Mouse (Mus musculus) heart, adult 2 months (tissue): ENCODE results near the gene Cwc27. TPM values are rescaled to one million over a fixed set of nuclear protein-coding genes. Genes with fewer than 3 reads are reported as not detected.

Source experiments
- DNase-seq, 2 experiments: peaks; one replicate each; pipeline ENCODE4 v3.0.0; 2021
- H3K27ac ChIP-seq: fragments of 200-600 bp; 2 replicates; pipeline ENCODE4 v1.8.1; 2022
- H3K27me3 ChIP-seq: fragments of 200-500 bp; 2 replicates; pipeline ENCODE4 v1.6.1; 2012; ENCODE audit warnings: mild to moderate bottlenecking, low read length, inconsistent platforms, mixed read lengths; ENCODE audit not compliant: control insufficient read depth, insufficient read depth
- H3K36me3 ChIP-seq: fragments of 200-500 bp; 2 replicates; pipeline ENCODE4 v1.6.1; 2012; ENCODE audit warnings: low read length, inconsistent platforms; ENCODE audit not compliant: control insufficient read depth, insufficient read depth
- H3K4me1 ChIP-seq: fragments of 200-500 bp; 2 replicates; pipeline ENCODE4 v1.6.1; 2011; ENCODE audit warnings: low read length; ENCODE audit not compliant: control insufficient read depth, insufficient read depth
- H3K4me3 ChIP-seq: fragments of 200-600 bp; 2 replicates; pipeline ENCODE4 v1.8.1; 2022
- H3K79me2 ChIP-seq: fragments of 200-500 bp; replicated peaks from 2 replicates; pipeline ENCODE4 v1.6.1; 2012; ENCODE audit warnings: mild to moderate bottlenecking, inconsistent platforms, low read length, moderate library complexity, mixed read lengths; ENCODE audit not compliant: control insufficient read depth, insufficient read depth
- H3K9ac ChIP-seq: fragments of 200-500 bp; 2 replicates; pipeline ENCODE4 v1.6.1; 2012; ENCODE audit warnings: low read depth, mild to moderate bottlenecking, control low read depth, inconsistent platforms, low read length, mixed read lengths
- CTCF ChIP-seq: fragments of 200-600 bp; IDR thresholded peaks from 2 replicates; pipeline ENCODE4 v1.8.1; 2022; ENCODE audit warnings: antibody characterized with exemption, mild to moderate bottlenecking, moderate library complexity
- EP300 ChIP-seq: fragments of 200-500 bp; IDR thresholded peaks from 2 replicates; pipeline ENCODE4 v1.6.1; 2011; ENCODE audit warnings: low read depth, low read length, control low read depth; ENCODE audit not compliant: insufficient read depth
- POLR2A ChIP-seq: fragments of 200-500 bp; IDR thresholded peaks from 2 replicates; pipeline ENCODE4 v1.6.1; 2011; ENCODE audit warnings: mild to moderate bottlenecking, low read depth, low read length, control low read depth; ENCODE audit not compliant: insufficient read depth
- WGBS: fragments of 180-500 bp; shearing (Covaris S2); methylation state at CpG from one replicate; pipeline ENCODE4 v1.1.7; 2018; 5-methylcytosine and 5-hydroxymethylcytosine counted together
- intact Hi-C: fragments of 180-260 bp; cut with DNase I; formaldehyde crosslinking; loops from one replicate; pipeline ENCODE4 v1.15.1; 2025
- long read RNA-seq: library from polyadenylated mRNA; stranded (forward); transcript quantifications from one replicate; pipeline ENCODE4 v2.0.0, GENCODE M21; 2021
- polyA plus RNA-seq: library from polyadenylated mRNA; depleted of rRNA; stranded (reverse); fragments of >200 nt; gene quantifications from 2 replicates; pipeline ENCODE4 v1.2.3, GENCODE M21; 2012; rRNA removed
- total RNA-seq, 2 experiments: library from RNA; stranded (reverse); gene quantifications; 2 replicates each; pipeline ENCODE4 v1.2.3; 2021

The Cwc27 gene
- total RNA-seq, result 10 to 100 TPM; 13.5 to 15.2 TPM
- 4.5 and 8.3 TPM in 2 replicates for polyA plus RNA-seq
- long read RNA-seq, transcript Cwc27-201 (14 exons, 2,071 nt), result major isoform, 24 of 45 reads
- long read RNA-seq, partial matches to known transcripts, result 14 of 45 reads
- long read RNA-seq, other reads (novel, unspliced or antisense), result 7 of 45 reads

DNA sequence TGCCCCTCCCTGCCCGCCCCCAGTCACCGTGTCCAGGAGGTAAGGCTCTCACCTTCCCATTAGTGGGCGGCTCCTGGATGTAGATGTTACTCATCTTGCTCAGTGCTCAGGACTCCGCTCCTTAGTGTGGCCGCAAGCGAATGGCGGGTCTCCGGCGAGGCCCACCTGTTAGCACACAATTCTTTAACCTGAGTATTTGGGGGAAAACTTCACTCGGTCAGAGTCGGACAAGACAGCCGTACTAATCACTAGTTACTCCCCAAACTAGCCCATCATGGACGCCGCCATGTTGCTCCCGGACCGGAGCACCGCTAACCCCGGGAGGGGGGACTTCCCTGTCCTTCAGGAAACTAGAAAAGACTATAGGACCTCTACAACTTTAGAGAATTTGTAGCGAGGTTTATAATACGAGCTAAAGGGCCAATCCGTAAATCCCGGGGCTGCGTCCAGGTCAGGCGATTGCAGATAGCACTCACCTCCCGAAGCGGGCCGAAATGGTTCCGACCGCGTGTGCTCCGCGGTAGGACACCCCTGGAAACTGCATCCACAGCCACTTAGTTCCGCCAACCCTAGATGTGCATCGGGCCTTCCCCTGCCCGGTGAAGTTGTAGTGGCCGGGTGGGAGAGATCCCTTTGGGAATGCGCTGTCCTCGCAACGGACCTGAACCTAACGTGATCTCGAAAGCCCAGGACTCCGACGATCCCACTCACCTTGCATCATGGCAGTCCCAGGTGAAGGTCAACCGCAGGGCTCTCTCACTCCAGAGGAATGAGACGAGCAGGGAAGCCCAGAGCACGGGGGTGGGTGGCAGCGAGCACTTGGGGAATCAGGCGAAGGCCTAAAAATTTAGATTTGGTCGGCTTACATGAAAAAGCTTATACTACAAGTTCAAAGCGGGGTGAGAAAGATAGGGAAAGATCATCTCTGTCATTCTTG is at the start of gene Cwc27:
Gene Cwc27 (minus strand): TSS at position 508 of the 937 bp plus-strand sequence.
- WGBS, result under 1% methylated on average over 50 of the region's 50 CpGs
- TF ChIP-seq EP300, result peak; percentile 54; the same call in 1 of the 2 replicates
- TF ChIP-seq POLR2A, result peak; percentile 67
- TF ChIP-seq CTCF, result no peak
- intact Hi-C loops, result loop anchor here (5.0 kb wide), 1 partner anchor 230 kb away; no protein-coding TSS in a partner anchor
- H3K4me3 ChIP-seq, result peak within 1 kb of the TSS; percentile 95
- peaks cover 2% of the 10 kb centered on the region; the same call in 1 of the 2 replicates for H3K36me3 ChIP-seq
- H3K27ac ChIP-seq, result peak within 1 kb of the TSS; percentile 100
- H3K79me2 ChIP-seq, result peaks cover 1% of the 10 kb centered on the region
- DNase-seq, result peak; percentile 86 to 87
- peak within 1 kb of the TSS; percentile 83 for H3K9ac ChIP-seq
- no peaks in the 10 kb centered on the region for H3K27me3 ChIP-seq
- H3K4me1 ChIP-seq, result no peaks in the 10 kb centered on the region

DNA sequence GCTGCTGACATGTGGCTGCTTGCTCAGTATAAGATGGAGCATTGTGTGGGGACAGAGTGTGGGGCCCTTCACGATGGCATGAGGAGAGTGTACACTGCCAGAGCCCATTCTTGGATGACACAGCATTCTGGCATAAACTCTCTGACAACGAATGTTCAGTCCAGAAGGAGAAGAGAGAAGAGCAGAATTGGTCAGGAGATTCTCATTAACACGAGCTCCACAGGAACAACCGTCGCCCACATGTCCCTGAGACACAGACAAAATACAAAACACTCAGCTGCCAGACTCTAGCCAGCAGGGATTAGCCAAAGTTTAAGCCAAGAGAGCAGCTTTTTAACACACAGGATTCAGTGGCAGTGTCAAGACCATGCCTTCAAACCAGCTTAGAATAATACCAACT is 49.8 kb upstream of the Cwc27 start:
- DNase-seq, result no peak
- Histone ChIP-seq H3K9ac (no peak overlapping the region), H3K27me3 (peaks cover 5% of the 10 kb centered on the region), H3K36me3 (no peaks in the 10 kb centered on the region), H3K27ac (no peak overlapping the region), H3K79me2 (no peaks in the 10 kb centered on the region), H3K4me3 (no peak overlapping the region), H3K4me1 (no peaks in the 10 kb centered on the region)
- TF ChIP-seq EP300 (no peak), POLR2A (no peak), CTCF (no peak)
- 83% methylated on average over 5 of the region's 5 CpGs for WGBS
- intact Hi-C loops, result no loop called here

DNA sequence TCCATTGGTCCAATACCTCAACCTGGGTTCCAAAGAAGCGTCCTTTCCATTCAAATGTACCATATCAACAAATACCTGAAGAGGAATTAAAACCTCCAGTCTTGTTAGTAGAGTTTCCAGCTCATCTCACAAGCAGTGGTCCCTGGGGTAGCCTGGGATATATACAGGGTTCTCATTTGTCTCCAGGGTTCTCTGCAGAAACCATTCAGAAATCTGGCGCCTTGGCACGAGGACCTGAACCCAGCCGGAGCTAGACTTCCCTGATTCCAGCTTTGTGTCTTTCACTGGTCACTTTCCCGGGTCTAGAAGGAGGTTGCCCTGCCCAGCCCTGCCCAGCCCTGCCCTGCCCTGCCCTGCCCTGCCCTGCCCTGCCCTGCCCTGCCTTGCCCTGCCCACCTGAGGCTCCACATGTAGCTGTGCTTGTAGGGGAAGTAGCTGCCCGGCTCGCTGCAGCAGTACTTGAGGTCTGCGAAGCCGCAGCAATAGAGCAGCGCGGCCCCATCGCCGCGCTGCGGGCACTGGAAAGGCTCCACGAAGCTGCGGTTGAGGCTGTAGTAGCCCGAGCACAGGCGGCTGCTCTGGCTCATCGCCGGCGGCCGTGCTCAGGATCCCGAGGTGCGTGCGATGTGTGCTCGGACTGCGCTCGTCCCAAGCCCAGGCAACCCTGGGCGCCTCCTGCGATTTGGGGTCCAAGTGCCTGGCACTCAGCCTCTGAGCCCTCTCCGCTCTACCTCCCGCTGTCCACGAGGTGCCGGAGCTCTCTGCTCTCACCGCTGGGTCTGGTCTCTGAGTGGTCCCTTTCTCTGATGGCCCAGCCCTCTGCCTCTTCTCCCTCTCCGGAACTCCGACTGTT is 46.4 kb upstream of the Cwc27 start, which contains the start of gene Shisal2b:
Gene Shisal2b (minus strand): TSS at position 767 of the 853 bp plus-strand sequence.
- Histone ChIP-seq H3K9ac (peak within 1 kb of the TSS; percentile 1; the same call in 1 of the 2 replicates), H3K79me2 (no peaks in the 10 kb centered on the region), H3K27ac (no peak within 1 kb of the TSS), H3K4me3 (peak within 1 kb of the TSS; percentile 43), H3K36me3 (no peaks in the 10 kb centered on the region), H3K27me3 (peaks cover 5% of the 10 kb centered on the region), H3K4me1 (no peaks in the 10 kb centered on the region)
- intact Hi-C loops, result no loop called here
- peak; percentile 8 to 28 for DNase-seq
- TF ChIP-seq POLR2A (no peak), EP300 (no peak), CTCF (no peak)
- WGBS, result 5% methylated on average over 38 of the region's 38 CpGs

DNA sequence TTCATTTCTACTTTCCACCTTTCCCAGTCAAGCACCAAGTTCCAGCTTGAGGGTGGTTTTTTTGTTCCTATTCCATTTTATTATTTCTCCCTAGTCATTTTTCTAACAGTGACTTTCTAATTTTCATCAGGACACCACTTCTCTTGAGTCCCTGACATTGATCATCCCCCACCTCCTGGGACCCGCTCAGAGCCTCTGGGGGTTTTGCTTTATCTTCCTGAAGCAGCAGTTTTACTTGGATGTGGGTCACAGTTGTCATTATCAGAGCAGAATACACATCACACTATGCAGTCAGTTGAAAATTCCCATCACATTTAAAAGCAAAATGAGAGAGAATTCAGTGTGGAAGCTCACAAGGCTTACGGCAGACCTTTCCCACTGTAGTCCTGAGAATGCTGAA is 36.7 kb upstream of the Cwc27 start:
- 74% methylated on average over 2 of the region's 2 CpGs for WGBS
- Histone ChIP-seq H3K36me3 (no peaks in the 10 kb centered on the region), H3K79me2 (no peaks in the 10 kb centered on the region), H3K4me3 (no peak overlapping the region), H3K27me3 (no peaks in the 10 kb centered on the region), H3K9ac (no peak overlapping the region), H3K4me1 (no peaks in the 10 kb centered on the region), H3K27ac (no peak overlapping the region)
- TF ChIP-seq CTCF (no peak), POLR2A (no peak), EP300 (no peak)
- intact Hi-C loops, result no loop called here
- DNase-seq, result no peak

DNA sequence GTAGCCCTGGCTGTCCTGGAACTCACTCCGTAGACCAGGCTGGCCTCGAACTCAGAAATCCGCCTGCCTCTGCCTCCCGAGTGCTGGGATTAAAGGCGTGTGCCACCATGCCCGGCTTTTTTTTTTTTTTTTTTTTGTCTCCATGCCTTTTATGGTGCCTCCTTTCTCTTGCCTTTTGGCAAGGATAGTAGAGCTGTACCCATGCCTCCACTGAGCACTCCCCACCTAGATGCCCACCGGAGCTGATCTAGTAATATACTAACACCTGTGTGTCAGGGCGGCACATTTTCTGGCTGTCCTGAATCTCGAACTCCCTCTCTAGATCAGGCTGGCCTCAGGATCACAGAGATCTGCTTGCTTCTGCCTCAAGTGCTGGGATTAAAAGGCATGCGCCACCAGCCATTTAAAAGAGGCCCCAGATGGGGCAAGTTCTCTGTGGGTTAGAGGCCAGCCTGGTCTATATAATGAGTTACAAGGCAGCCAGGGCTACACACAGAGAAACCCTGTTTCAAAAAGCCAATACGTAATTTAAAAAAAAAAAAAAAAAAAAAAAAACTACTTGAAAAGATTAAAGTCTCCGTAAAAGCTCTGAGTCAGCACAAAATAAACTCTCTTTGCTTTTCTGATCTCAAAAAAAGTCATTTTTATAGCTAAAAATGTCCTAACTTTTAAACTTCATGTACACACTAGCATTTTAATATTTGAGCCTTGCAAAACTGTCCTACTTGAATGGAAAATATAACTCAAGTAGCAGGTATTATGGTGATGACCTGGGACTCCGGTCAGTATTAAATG is 26.6 kb upstream of the Cwc27 start:
- H3K4me1 ChIP-seq, result no peaks in the 10 kb centered on the region
- no peak overlapping the region for H3K4me3 ChIP-seq
- TF ChIP-seq CTCF (no peak), EP300 (no peak), POLR2A (no peak)
- H3K36me3 ChIP-seq, result no peaks in the 10 kb centered on the region
- no peaks in the 10 kb centered on the region for H3K79me2 ChIP-seq
- H3K27me3 ChIP-seq, result no peaks in the 10 kb centered on the region
- 71% methylated on average over 11 of the region's 13 CpGs for WGBS
- H3K27ac ChIP-seq, result no peak overlapping the region
- H3K9ac ChIP-seq, result no peak overlapping the region
- DNase-seq, result no peak
- intact Hi-C loops, result no loop called here
